Mouse (Mus musculus): Measurements from ENCODE around the gene Cd247.

DNA sequence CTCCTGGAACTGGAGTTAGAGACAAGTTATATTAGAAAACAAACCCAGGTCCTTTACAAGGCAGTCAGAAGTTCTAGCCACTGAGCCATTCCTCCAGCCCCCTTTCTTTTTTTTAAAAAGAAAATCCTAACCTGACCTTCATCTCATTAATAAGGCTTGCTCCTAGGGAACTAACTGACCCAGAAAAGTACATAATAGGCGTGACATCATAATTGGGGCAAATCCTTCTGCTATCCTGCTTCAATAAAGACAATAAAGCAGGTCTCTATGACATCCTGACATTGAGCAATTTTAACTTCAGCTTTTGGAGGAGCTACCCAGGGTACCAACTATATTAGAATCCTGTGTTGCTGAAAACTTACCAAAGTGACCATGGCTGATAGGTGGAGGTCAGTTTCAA, 115.1 kb downstream of the Cd247 start:
- TF ChIP-seq CTCF (IDR thresholded peaks at IDR 0.05; ENCODE audit: borderline replicate concordance, control insufficient read depth, extremely low read depth, insufficient read depth, low read length, poor library complexity) (no peak), POLR2A (IDR thresholded peaks at IDR 0.05; ENCODE audit: control insufficient read depth, extremely low read depth, insufficient read depth, low read length, poor library complexity) (no peak)

Data from thymus, adult 2 months (tissue).